ENCODE assay signal across 8 mouse cellular contexts in genomic region chr12:72693895-72694294, GRCm38 (mm10). TPM values are rescaled to one million over a fixed set of nuclear protein-coding genes. Genes with fewer than 3 reads are reported as not detected.
DNase-seq lines count a peak whose midpoint lies in the region; ATAC-seq lines count a peak whose summit lies in the region.
"Had no signal": no experiment of that assay in that cellular context is flagged by ENCODE, and none has a peak within 500 bp of the region (broad histone marks: within the 10 kb centered on the region; RNA-seq: fewer than 3 reads in every experiment).

No protein-coding gene starts in this region.

- H3K4me2 ChIP-seq in kidney, embryonic 14.5 days (replicated peaks; ENCODE audit: low read depth, low read length), result no peak overlapping the region
- H3K4me2 ChIP-seq in heart, embryonic 14.5 days (ENCODE audit: low read length), result peak overlapping the region; percentile 37

- no peaks in the 10 kb centered on the region for H3K4me1 ChIP-seq in kidney, embryonic 14.5 days (ENCODE audit: control insufficient read depth, insufficient read depth, low read length)
- no peaks in the 10 kb centered on the region; a peak in 1 of 4 replicates for H3K4me1 ChIP-seq in heart, embryonic 14.5 days (ENCODE audit: control insufficient read depth in 2 of 2, insufficient read depth in 2 of 2, low read length in 2 of 2)

- ATAC-seq in kidney, embryonic 14.5 days (ENCODE audit: low FRiP score, low TSS enrichment), result 0 out of 2 replicates have a peak, but pooled peaks have one; percentile 52
- peak; percentile 64 for ATAC-seq in CD4-positive, CD25-positive, alpha-beta regulatory T cell, adult 4 months
- no peak for ATAC-seq in heart, embryonic 14.5 days (ENCODE audit: insufficient number of reproducible peaks, insufficient read depth, low FRiP score, low read depth)

- no peaks in the 10 kb centered on the region for H3K9me3 ChIP-seq in kidney, embryonic 14.5 days (ENCODE audit: control insufficient read depth, low read length)
- H3K9me3 ChIP-seq in heart, embryonic 14.5 days (ENCODE audit: control insufficient read depth, low read length), result no peaks in the 10 kb centered on the region

- H3K4me3 ChIP-seq in kidney, embryonic 14.5 days (ENCODE audit: low read length), result no peak overlapping the region
- no peak overlapping the region for H3K4me3 ChIP-seq in heart, embryonic 14.5 days (ENCODE audit: control insufficient read depth in 1 of 2, insufficient read depth in 1 of 2, low read depth in 1 of 2, low read length in 2 of 2)

- no peak overlapping the region for H3K27ac ChIP-seq in kidney, embryonic 14.5 days (ENCODE audit: low read depth, low read length)
- no peak overlapping the region for H3K27ac ChIP-seq in heart, embryonic 14.5 days (replicated peaks in 1 of 2; ENCODE audit: control insufficient read depth in 1 of 2, insufficient read depth in 1 of 2, low read depth in 2 of 2, low read length in 2 of 2)

- no peak for DNase-seq in kidney, adult 11 months
- DNase-seq in R1 (ENCODE audit: low read depth, low spot score), result peak; percentile 65
- peak; percentile 66 for DNase-seq in lung, postnatal 25 days (ENCODE audit: low spot score)
- no peak for DNase-seq in spleen, adult 12 weeks (ENCODE audit: low spot score)

- H3K27me3 ChIP-seq in kidney, embryonic 14.5 days (ENCODE audit: control insufficient read depth, insufficient read depth, low read length), result no peaks in the 10 kb centered on the region
- H3K27me3 ChIP-seq in heart, embryonic 14.5 days (ENCODE audit: control insufficient read depth, insufficient read depth, low read length), result no peaks in the 10 kb centered on the region

- H3K9ac ChIP-seq in kidney, embryonic 14.5 days (ENCODE audit: low read depth, low read length), result no peak overlapping the region
- no peak overlapping the region for H3K9ac ChIP-seq in heart, embryonic 14.5 days (ENCODE audit: low read length)

- 54% methylated on average over 6 of the region's 6 CpGs for WGBS in kidney, embryonic 14.5 days
- 42% methylated on average over 6 of the region's 6 CpGs for WGBS in heart, embryonic 14.5 days

- no peaks in the 10 kb centered on the region for H3K36me3 ChIP-seq in kidney, embryonic 14.5 days (ENCODE audit: control insufficient read depth, insufficient read depth, low read length)
- H3K36me3 ChIP-seq in heart, embryonic 14.5 days (ENCODE audit: control insufficient read depth, insufficient read depth, low read length), result no peaks in the 10 kb centered on the region

RNA-seq across cellular contexts. Expression of gene Dhrs7, which starts 29.2 kb away (rescaled TPM):
- 7.1 and 8.7 TPM in 2 replicates for polyA plus RNA-seq in kidney, embryonic 14.5 days (2014; fragmentation: Nextera tagmentation; extraction: Ambion mirVana)
- 100 to 1,000 TPM in 1 of 2 experiments, 10 to 100 TPM in 1; 92.5 to 103 TPM for polyA plus RNA-seq in CD4-positive, CD25-positive, alpha-beta regulatory T cell, adult 4 months (2017; shearing (Covaris generic))
- polyA plus RNA-seq in heart, embryonic 14.5 days (2014; fragmentation: Nextera tagmentation; extraction: Ambion mirVana), result 87.0 and 96.1 TPM in 2 replicates

RNA-seq across cellular contexts. Expression of gene Gm4756, which starts 44.4 kb away (rescaled TPM):
- not detected in 2 replicates for polyA plus RNA-seq in kidney, embryonic 14.5 days (2014; fragmentation: Nextera tagmentation; extraction: Ambion mirVana)
- not detected for polyA plus RNA-seq in CD4-positive, CD25-positive, alpha-beta regulatory T cell, adult 4 months (2017; shearing (Covaris generic))
- not detected in 2 replicates for polyA plus RNA-seq in heart, embryonic 14.5 days (2014; fragmentation: Nextera tagmentation; extraction: Ambion mirVana)
- polyA plus RNA-seq: neural tube, embryonic 11.5 days had no signal

Comparison
In these comparisons a context has a peak if more than half of its experiments do, and no peak if none do; other contexts are left out.
1. DNase-seq: peak in R1 (single experiment) and lung, postnatal 25 days (single experiment); none in kidney, adult 11 months (single experiment) and spleen, adult 12 weeks (single experiment).